Mouse (Mus musculus) ES-Bruce4 (cell line): ENCODE results near the gene Aox1. TPM values are rescaled to one million over a fixed set of nuclear protein-coding genes. Genes with fewer than 3 reads are reported as not detected.
A peak's percentile ranks its signal among the peaks of the same experiment; 100 is the strongest.

ENCODE experiments used
- H3K27ac ChIP-seq: 2 replicates; pipeline ENCODE4 v1.5.1; 2012; ENCODE audit warnings: low read length, inconsistent platforms; ENCODE audit not compliant: insufficient read depth
- H3K27me3 ChIP-seq: 2 replicates; pipeline ENCODE4 v1.6.1; 2012; ENCODE audit warnings: mild to moderate bottlenecking, low read length, inconsistent platforms; ENCODE audit not compliant: control insufficient read depth, poor library complexity, insufficient read depth, severe bottlenecking
- H3K36me3 ChIP-seq: 2 replicates; pipeline ENCODE4 v1.6.1; 2012; ENCODE audit warnings: inconsistent platforms, mild to moderate bottlenecking, low read length, moderate library complexity; ENCODE audit not compliant: control insufficient read depth, poor library complexity, insufficient read depth, severe bottlenecking
- H3K4me1 ChIP-seq: one replicate; pipeline ENCODE4 v1.8.1; 2011; ENCODE audit warnings: low read length; ENCODE audit not compliant: control insufficient read depth, insufficient read depth
- H3K4me3 ChIP-seq: 2 replicates; pipeline ENCODE4 v1.5.1; 2011; ENCODE audit warnings: low read depth, mild to moderate bottlenecking, low read length
- H3K9ac ChIP-seq: 2 replicates; pipeline ENCODE4 v1.6.1; 2012; ENCODE audit warnings: low read depth, mild to moderate bottlenecking, inconsistent platforms; ENCODE audit not compliant: poor library complexity, severe bottlenecking
- H3K9me3 ChIP-seq: replicated peaks from 2 replicates; pipeline ENCODE4 v1.6.1; 2012; ENCODE audit warnings: mild to moderate bottlenecking, low read length, inconsistent platforms; ENCODE audit not compliant: control insufficient read depth, poor library complexity, insufficient read depth, severe bottlenecking
- CTCF ChIP-seq: IDR thresholded peaks from one replicate; pipeline ENCODE4 v1.8.1; 2011; ENCODE audit warnings: low read depth, low read length
- EP300 ChIP-seq: IDR thresholded peaks from 2 replicates; pipeline ENCODE4 v1.6.1; 2011; ENCODE audit warnings: low read depth, low read length; ENCODE audit not compliant: insufficient read depth
- POLR2A ChIP-seq: IDR thresholded peaks from one replicate; pipeline ENCODE4 v1.8.1; 2011; ENCODE audit warnings: low read length; ENCODE audit not compliant: insufficient read depth
- polyA plus RNA-seq: library from polyadenylated mRNA; stranded (reverse); fragments of >200 nt; gene quantifications from 2 replicates; pipeline ENCODE4 v1.2.4, GENCODE M21; 2011; ENCODE audit warnings: low read depth; ENCODE audit not compliant: missing spikeins, insufficient read depth, insufficient read length

The Aox1 gene
- polyA plus RNA-seq, 1 experiment = 0.52 TPM

DNA sequence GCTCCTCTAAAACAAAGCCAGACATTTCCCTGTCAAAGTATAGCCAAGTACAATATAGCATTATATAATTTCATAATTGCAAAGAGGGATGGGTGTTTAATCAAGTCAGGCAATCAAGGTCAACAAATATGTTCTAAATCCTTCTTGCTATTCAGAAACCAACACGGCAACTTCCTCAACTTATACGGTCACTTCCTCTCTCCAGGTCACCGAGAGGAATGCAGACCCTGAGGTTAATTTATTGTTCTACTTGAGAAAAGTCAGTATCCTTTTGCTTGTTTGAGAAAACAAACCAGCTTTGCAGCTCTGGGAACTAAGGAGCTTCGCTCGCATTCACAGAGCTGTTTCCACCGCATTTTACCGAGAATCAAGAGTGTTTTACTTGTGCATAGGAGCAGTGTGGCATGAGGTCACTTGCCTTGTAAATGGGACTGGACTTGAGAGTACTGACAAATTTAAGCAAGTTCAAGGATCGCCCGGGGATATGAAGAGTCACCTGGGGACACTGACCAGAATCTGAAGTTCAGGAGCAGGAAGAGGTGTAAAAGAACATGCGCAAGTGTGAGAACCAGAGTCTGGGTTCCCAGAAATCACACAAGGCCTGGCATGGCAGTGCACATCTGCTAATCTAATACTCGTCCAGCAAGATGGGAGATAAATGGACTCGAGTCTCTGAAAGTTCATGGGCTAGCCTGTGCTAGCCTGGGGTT is 85.1 kb downstream of the Aox1 start:
- Histone ChIP-seq H3K9ac (no peak overlapping the region), H3K9me3 (peaks cover 3% of the 10 kb centered on the region; the same call in 1 of the 2 replicates), H3K36me3 (no peaks in the 10 kb centered on the region), H3K27me3 (no peaks in the 10 kb centered on the region), H3K4me3 (no peak overlapping the region), H3K27ac (no peak overlapping the region), H3K4me1 (no peaks in the 10 kb centered on the region)
- TF ChIP-seq CTCF (no peak), EP300 (no peak), POLR2A (no peak)

DNA sequence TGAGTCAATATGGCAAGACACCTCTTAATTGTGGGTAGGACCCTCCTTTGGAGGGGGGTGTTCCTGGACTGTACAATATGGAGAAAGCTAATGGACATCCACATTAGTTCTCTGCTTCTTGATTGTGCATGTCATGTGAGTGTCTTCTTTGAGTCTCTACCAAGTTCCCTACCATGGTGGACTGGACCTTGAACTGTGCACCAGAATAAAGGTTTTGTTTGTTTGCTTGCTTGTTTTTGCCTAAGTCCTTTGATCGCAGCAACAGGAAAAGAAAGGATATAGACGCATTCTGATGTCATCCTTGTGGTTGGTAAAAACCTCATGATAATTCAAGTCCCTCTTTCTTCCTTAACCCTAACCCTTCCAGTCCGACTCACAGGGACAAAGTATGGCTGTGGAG is 88.5 kb downstream of the Aox1 start:
- Histone ChIP-seq H3K4me1 (no peaks in the 10 kb centered on the region), H3K27ac (no peak overlapping the region), H3K36me3 (no peaks in the 10 kb centered on the region), H3K4me3 (no peak overlapping the region), H3K9ac (no peak overlapping the region), H3K27me3 (no peaks in the 10 kb centered on the region), H3K9me3 (no peaks in the 10 kb centered on the region)
- no peak for TF ChIP-seq EP300

DNA sequence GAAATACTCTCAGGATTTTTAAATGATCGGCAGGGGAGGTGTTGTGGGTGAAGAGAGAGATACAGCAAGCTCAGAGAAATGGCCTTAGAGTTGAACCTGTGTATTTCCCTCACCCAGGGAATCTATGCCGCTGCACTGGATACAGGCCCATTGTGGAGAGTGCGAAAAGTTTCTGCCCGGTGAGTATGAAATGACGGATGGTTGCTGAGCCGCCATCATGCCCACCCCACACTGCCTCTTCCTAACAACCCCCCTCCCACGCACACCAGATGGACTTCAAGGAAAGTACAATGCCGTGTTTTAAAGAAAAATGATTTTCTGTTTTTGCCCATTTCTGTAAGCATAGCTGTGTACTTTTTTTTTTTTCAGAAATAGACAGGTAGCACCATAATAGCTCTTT is 95.2 kb downstream of the Aox1 start:
- H3K27ac ChIP-seq = no peak overlapping the region
- no peak overlapping the region for H3K9ac ChIP-seq
- no peak for TF ChIP-seq CTCF
- no peak for TF ChIP-seq POLR2A
- TF ChIP-seq EP300 = no peak
- H3K27me3 ChIP-seq = no peaks in the 10 kb centered on the region
- no peak overlapping the region for H3K4me3 ChIP-seq
- H3K36me3 ChIP-seq = no peaks in the 10 kb centered on the region
- no peaks in the 10 kb centered on the region for H3K4me1 ChIP-seq
- no peaks in the 10 kb centered on the region for H3K9me3 ChIP-seq

DNA sequence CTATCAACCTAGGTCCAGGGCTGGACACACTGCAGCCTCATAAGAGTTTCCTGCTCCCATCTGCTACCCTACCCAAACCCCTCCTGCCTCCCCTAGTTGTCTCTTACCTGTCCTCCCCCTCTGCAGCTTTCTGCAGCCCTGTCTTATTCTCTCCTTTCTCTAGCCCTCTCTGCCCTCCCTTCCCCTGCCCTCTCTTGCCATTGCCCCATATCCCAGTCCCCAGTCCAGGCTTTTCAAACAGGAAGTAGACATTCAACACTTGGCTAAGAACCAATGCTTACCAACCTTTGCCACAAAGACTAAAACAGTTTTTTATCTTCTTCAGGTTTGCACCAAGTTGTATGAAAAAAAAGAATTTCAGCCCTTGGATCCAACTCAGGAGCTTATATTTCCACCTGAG is 108.2 kb downstream of the Aox1 start:
- Histone ChIP-seq H3K36me3 (no peaks in the 10 kb centered on the region), H3K27ac (no peak overlapping the region), H3K4me3 (no peak overlapping the region), H3K27me3 (0 out of 2 replicates have a peak, but pooled peaks cover 1% of the 10 kb centered on the region), H3K9me3 (no peaks in the 10 kb centered on the region), H3K4me1 (no peaks in the 10 kb centered on the region), H3K9ac (no peak overlapping the region)
- TF ChIP-seq EP300 (no peak), CTCF (no peak), POLR2A (no peak)

DNA sequence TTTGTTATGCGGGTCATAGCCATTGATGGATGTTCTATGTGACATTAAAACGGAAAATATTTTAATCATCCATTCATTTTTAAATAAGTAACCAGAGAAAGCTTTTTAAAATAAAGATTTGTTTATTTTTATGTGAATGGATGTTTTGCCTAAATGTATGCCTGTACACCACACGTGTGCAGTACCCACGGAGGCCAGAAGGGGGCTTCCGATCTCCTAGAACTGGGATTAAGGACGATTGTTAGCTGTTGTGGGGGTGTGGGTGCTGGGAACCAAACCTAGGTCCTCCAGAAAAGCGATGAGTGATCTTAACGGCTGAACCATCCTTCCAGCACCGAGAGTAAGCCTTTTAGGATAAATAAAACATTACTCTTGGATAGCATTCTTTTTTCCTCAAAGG is 109.3 kb downstream of the Aox1 start:
- H3K27ac ChIP-seq = no peak overlapping the region
- no peak overlapping the region for H3K9ac ChIP-seq
- TF ChIP-seq CTCF (peak; percentile 35), EP300 (no peak)
- 0 out of 2 replicates have a peak, but pooled peaks cover 1% of the 10 kb centered on the region for H3K27me3 ChIP-seq
- H3K4me1 ChIP-seq = no peaks in the 10 kb centered on the region
- H3K4me3 ChIP-seq = no peak overlapping the region
- H3K9me3 ChIP-seq = no peaks in the 10 kb centered on the region
- H3K36me3 ChIP-seq = no peaks in the 10 kb centered on the region

DNA sequence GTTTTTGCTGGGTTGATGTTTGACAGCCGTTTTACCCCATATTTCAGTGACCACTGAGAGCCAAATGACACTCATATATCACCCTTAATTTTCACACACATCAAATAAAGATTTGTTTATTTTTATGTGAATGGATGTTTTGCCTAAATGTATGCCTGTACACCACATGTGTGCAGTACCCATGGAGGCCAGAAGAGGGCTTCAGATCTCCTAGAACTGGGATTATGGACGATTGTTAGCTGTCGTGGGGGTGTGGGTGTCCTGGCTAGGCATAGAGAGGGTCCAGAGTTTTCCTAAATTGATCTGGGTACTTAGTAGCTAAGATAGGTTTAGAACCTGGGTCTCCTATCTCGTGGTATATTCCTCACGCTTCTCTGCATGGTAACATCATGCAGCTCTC is 110.9 kb downstream of the Aox1 start:
- Histone ChIP-seq H3K9ac (no peak overlapping the region), H3K27me3 (0 out of 2 replicates have a peak, but pooled peaks cover 1% of the 10 kb centered on the region), H3K4me3 (no peak overlapping the region), H3K9me3 (no peaks in the 10 kb centered on the region), H3K4me1 (no peaks in the 10 kb centered on the region), H3K36me3 (no peaks in the 10 kb centered on the region), H3K27ac (no peak overlapping the region)
- TF ChIP-seq CTCF = no peak
- no peak for TF ChIP-seq EP300
- no peak for TF ChIP-seq POLR2A
